Mouse (Mus musculus) thymus, adult 2 months (tissue): ENCODE results near the gene Eya3.

Experiments
- CTCF ChIP-seq: fragments of 200-500 bp; IDR thresholded peaks from 2 replicates; pipeline ENCODE4 v1.5.1; 2012; ENCODE audit warnings: mild to moderate bottlenecking, control low read depth, low read length, moderate library complexity, borderline replicate concordance; ENCODE audit not compliant: control insufficient read depth, poor library complexity, insufficient read depth; ENCODE audit errors: extremely low read depth
- POLR2A ChIP-seq: fragments of 200-500 bp; IDR thresholded peaks from 2 replicates; pipeline ENCODE4 v1.6.1; 2012; ENCODE audit warnings: mild to moderate bottlenecking, low read length, control low read depth, moderate library complexity; ENCODE audit not compliant: control insufficient read depth, poor library complexity, insufficient read depth; ENCODE audit errors: extremely low read depth

- TF ChIP-seq POLR2A: no peak
- no peak for TF ChIP-seq CTCF
These were observed 96.0 kb downstream of the Eya3 start for GRCm38 (mm10) chr4:132734766-132735165.
